Mouse (Mus musculus): ENCODE measurements around the gene Paox.

- no peak for TF ChIP-seq TAL1 (IDR thresholded peaks at IDR 0.05; ENCODE audit: low read length)
- TF ChIP-seq GATA1 (IDR thresholded peaks at IDR 0.05; ENCODE audit: low read length), result no peak
These were observed 19.6 kb downstream of the Paox start for GRCm38 (mm10) chr7:140135106-140135770.

Measured in erythroblast, embryonic 14.5 days (primary cell).